Mouse (Mus musculus) adrenal gland, postnatal 25 days (tissue): ENCODE measurements around the gene Gabarap. TPM values are rescaled to one million over a fixed set of nuclear protein-coding genes. Genes with fewer than 3 reads are reported as not detected.

Experiments
- microRNA-seq, 2 experiments: library from miRNA; unstranded; fragments of <30 nt; microRNA quantifications; one replicate each; pipeline ENCODE4 v1.2.0; 2021
- total RNA-seq: library from RNA; stranded (reverse); gene quantifications from 2 replicates; pipeline ENCODE4 v1.2.3, GENCODE M21; 2021

Gene Gabarap
- total RNA-seq, 1 experiment from 2014 or later: 406 TPM

Small RNA genes within 50 kb of the gene (microRNA-seq; reads per million reads assigned to microRNA genes)
- gene Gm44349 (0 to 0.36 reads per million in 2 experiments), gene Mir324 (2,538 to 2,683 reads per million in 2 experiments)

Other genes with a start within 250 kb of the Gabarap start
- 98.5 and 101 TPM in 2 replicates for gene Polr2a, start 232.5 kb upstream of the Gabarap start, total RNA-seq
- gene Slc35g3, start 229.2 kb upstream of the Gabarap start, total RNA-seq: not detected in 2 replicates
- 39.5 and 65.8 TPM in 2 replicates for gene Zbtb4, start 225.2 kb upstream of the Gabarap start, total RNA-seq
- 1.8 and 2.4 TPM in 2 replicates for gene Chrnb1, start 195.2 kb upstream of the Gabarap start, total RNA-seq
- 3.6 and 3.9 TPM in 2 replicates for gene Fgf11, start 189.3 kb upstream of the Gabarap start, total RNA-seq
- not detected in 2 replicates for gene Tmem102, start 185.5 kb upstream of the Gabarap start, total RNA-seq
- gene Gm39566, start 175.8 kb upstream of the Gabarap start, total RNA-seq: not detected in 2 replicates
- gene Spem2, start 172.7 kb upstream of the Gabarap start, total RNA-seq: not detected in 2 replicates
- gene Spem1, start 169.0 kb upstream of the Gabarap start, total RNA-seq: not detected in 2 replicates
- 18.6 and 19.7 TPM in 2 replicates for gene Nlgn2, start 153.4 kb upstream of the Gabarap start, total RNA-seq
- 149 and 152 TPM in 2 replicates for gene Tmem256, start 152.6 kb upstream of the Gabarap start, total RNA-seq
- 43.8 and 52.9 TPM in 2 replicates for gene Plscr3, start 144.8 kb upstream of the Gabarap start, total RNA-seq
- gene Tnk1, start 132.4 kb upstream of the Gabarap start, total RNA-seq: not detected in 2 replicates
- gene Tmem95, start 113.1 kb upstream of the Gabarap start, total RNA-seq: not detected in 2 replicates
- 4.4 and 4.9 TPM in 2 replicates for gene Kctd11, start 109.7 kb upstream of the Gabarap start, total RNA-seq
- 0.30 TPM in 1 of 2 replicates, not detected in the other for gene Acap1, start 95.6 kb upstream of the Gabarap start, total RNA-seq
- gene 2810408A11Rik, start 90.2 kb upstream of the Gabarap start, total RNA-seq: 1.2 and 2.6 TPM in 2 replicates
- gene Neurl4, start 90.1 kb upstream of the Gabarap start, total RNA-seq: 52.4 and 55.5 TPM in 2 replicates
- gene Gps2, start 77.3 kb upstream of the Gabarap start, total RNA-seq: 62.5 and 70.2 TPM in 2 replicates
- 542 and 558 TPM in 2 replicates for gene Eif5a, start 69.2 kb upstream of the Gabarap start, total RNA-seq
- gene Ybx2, start 55.3 kb upstream of the Gabarap start, total RNA-seq: 14.1 and 14.8 TPM in 2 replicates
- 42.6 and 48.6 TPM in 2 replicates for gene Slc2a4, start 43.0 kb upstream of the Gabarap start, total RNA-seq
- 0.52 TPM in 1 of 2 replicates, not detected in the other for gene Cldn7, start 26.4 kb upstream of the Gabarap start, total RNA-seq
- 123 and 141 TPM in 2 replicates for gene Ctdnep1, start 10.0 kb upstream of the Gabarap start, total RNA-seq
- gene Elp5, start 8.6 kb upstream of the Gabarap start, total RNA-seq: 71.1 and 76.1 TPM in 2 replicates
- gene Phf23, start 4.6 kb downstream of the Gabarap start, total RNA-seq: 55.7 and 64.6 TPM in 2 replicates
- gene Dvl2, start 9.5 kb downstream of the Gabarap start, total RNA-seq: 19.6 and 22.3 TPM in 2 replicates
- gene Acadvl, start 24.3 kb downstream of the Gabarap start, total RNA-seq: 391 and 422 TPM in 2 replicates
- 30.7 and 31.0 TPM in 2 replicates for gene Dlg4, start 25.8 kb downstream of the Gabarap start, total RNA-seq
- gene Asgr1, start 62.9 kb downstream of the Gabarap start, total RNA-seq: 0.91 and 3.4 TPM in 2 replicates
- 2.9 and 4.1 TPM in 2 replicates for gene Asgr2, start 101.5 kb downstream of the Gabarap start, total RNA-seq
- 2.2 and 2.6 TPM in 2 replicates for gene Mgl2, start 139.2 kb downstream of the Gabarap start, total RNA-seq
- gene Clec10a, start 165.1 kb downstream of the Gabarap start, total RNA-seq: 0.81 and 2.0 TPM in 2 replicates
- 2.4 TPM in 1 of 2 replicates, not detected in the other for gene Slc16a11, start 221.6 kb downstream of the Gabarap start, total RNA-seq
- 3.7 and 4.9 TPM in 2 replicates for gene Slc16a13, start 229.9 kb downstream of the Gabarap start, total RNA-seq
- 12.2 and 20.5 TPM in 2 replicates for gene Bcl6b, start 238.7 kb downstream of the Gabarap start, total RNA-seq
- gene 0610010K14Rik, start 246.8 kb downstream of the Gabarap start, total RNA-seq: 45.8 and 59.1 TPM in 2 replicates
- 7.1 and 7.2 TPM in 2 replicates for gene Gm21988, start 248.7 kb downstream of the Gabarap start, total RNA-seq
- 271 and 305 TPM in 2 replicates for gene Rnasek, start 248.7 kb downstream of the Gabarap start, total RNA-seq